Mouse (Mus musculus): Measurements from ENCODE around the gene Cyp46a1.

DNA sequence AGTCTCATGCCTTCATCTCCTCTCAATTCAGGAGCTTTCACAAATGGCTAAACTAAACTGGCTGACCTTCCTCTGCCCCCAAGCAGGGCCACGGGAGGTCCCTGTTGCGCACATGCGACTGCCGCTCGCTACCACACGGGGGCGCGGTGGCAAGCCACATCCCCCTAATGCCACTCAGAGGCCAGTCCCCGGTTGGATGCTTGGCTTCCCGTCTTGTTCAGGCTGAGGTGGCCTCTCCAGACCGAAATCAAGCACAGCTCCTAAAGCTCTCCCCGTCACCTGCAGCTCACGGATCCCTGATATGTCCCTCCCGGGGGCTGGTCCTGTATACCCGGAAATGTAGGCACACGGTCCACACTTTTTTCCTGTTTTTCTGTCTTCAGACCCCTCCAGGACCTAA lies 1.1 kb upstream of the Cyp46a1 start:
- TF ChIP-seq CTCF (IDR thresholded peaks at IDR 0.05; ENCODE audit: control insufficient read depth, insufficient read depth, low read length) (peak; percentile 72), POLR2A (IDR thresholded peaks at IDR 0.05; ENCODE audit: borderline replicate concordance, control insufficient read depth, low read depth, low read length) (no peak)

Measured in bone marrow, adult 2 months (tissue).